Mouse (Mus musculus) liver, embryonic 11.5 days (tissue): ENCODE data around the gene Ppp4r2. TPM values are rescaled to one million over a fixed set of nuclear protein-coding genes. Genes with fewer than 3 reads are reported as not detected.

ENCODE experiments used
- ATAC-seq: fragments of 200-750 bp; cut with Nextera tagmentation; replicated peaks from 2 replicates; pipeline ENCODE4 v1.8.0; 2017; ENCODE audit warnings: moderate number of reproducible peaks, mild to moderate bottlenecking, moderate TSS enrichment, moderate library complexity; ENCODE audit not compliant: low FRiP score
- DNase-seq: peaks from one replicate; pipeline ENCODE4 v3.0.0-alpha.2; 2017; ENCODE audit warnings: low spot score
- H3K27ac ChIP-seq: fragments of 300-500 bp; sonication (generic); 2 replicates; pipeline ENCODE4 v1.5.1; 2014; ENCODE audit warnings: mild to moderate bottlenecking, low read depth, low read length, control low read depth
- H3K27me3 ChIP-seq: fragments of 300-500 bp; sonication (generic); replicated peaks from 2 replicates; pipeline ENCODE4 v1.6.1; 2014; ENCODE audit warnings: low read length, mixed read lengths; ENCODE audit not compliant: control insufficient read depth, insufficient read depth
- H3K36me3 ChIP-seq: fragments of 300-500 bp; sonication (generic); 2 replicates; pipeline ENCODE4 v1.6.1; 2014; ENCODE audit warnings: mild to moderate bottlenecking, low read length, moderate library complexity, mixed read lengths; ENCODE audit not compliant: control insufficient read depth, insufficient read depth
- H3K4me1 ChIP-seq: fragments of 300-500 bp; sonication (generic); replicated peaks from 2 replicates; pipeline ENCODE4 v1.6.1; 2014; ENCODE audit warnings: low read length, mixed read lengths; ENCODE audit not compliant: control insufficient read depth, insufficient read depth
- H3K4me2 ChIP-seq: fragments of 300-500 bp; sonication (generic); 2 replicates; pipeline ENCODE4 v1.6.1; 2014; ENCODE audit warnings: mild to moderate bottlenecking, control low read depth, moderate library complexity
- H3K4me3 ChIP-seq: fragments of 300-500 bp; sonication (generic); 2 replicates; pipeline ENCODE4 v1.5.1; 2014; ENCODE audit warnings: low read depth, low read length, control low read depth
- H3K9ac ChIP-seq: fragments of 300-500 bp; sonication (generic); 2 replicates; pipeline ENCODE4 v1.6.1; 2014; ENCODE audit warnings: low read depth, low read length, control low read depth
- H3K9me3 ChIP-seq: fragments of 300-500 bp; sonication (generic); 2 replicates; pipeline ENCODE4 v1.6.1; 2016; ENCODE audit warnings: low read length, inconsistent platforms, mixed read lengths; ENCODE audit not compliant: control insufficient read depth
- WGBS: fragments of 180-500 bp; shearing (Covaris S2); extraction: QIAGEN DNeasy Blood & Tissue Kit; methylation state at CpG from one replicate; pipeline ENCODE4 v1.1.7; 2014; 5-methylcytosine and 5-hydroxymethylcytosine counted together
- polyA plus RNA-seq: library from polyadenylated mRNA; unstranded; fragments of >200 nt; fragmentation: Nextera tagmentation; extraction: Ambion mirVana; gene quantifications from 2 replicates; pipeline ENCODE4 v1.2.1, GENCODE M21; 2014

Gene Ppp4r2
- polyA plus RNA-seq, 1 experiment from 2014 or later, result 25.0 TPM

- H3K4me2 ChIP-seq, result no peak overlapping the region
- ATAC-seq (no peak), DNase-seq (no peak)
- H3K27ac ChIP-seq, result no peak overlapping the region
- no peak overlapping the region for H3K9ac ChIP-seq
- no peak overlapping the region for H3K4me3 ChIP-seq
- no peaks in the 10 kb centered on the region for H3K27me3 ChIP-seq
- H3K36me3 ChIP-seq, result no peaks in the 10 kb centered on the region
- 78% methylated on average over 5 of the region's 5 CpGs for WGBS
- H3K4me1 ChIP-seq, result no peaks in the 10 kb centered on the region
- H3K9me3 ChIP-seq, result no peaks in the 10 kb centered on the region
Measured at GRCm38 (mm10) chr6:100904463-100904862, 71.0 kb downstream of the Ppp4r2 start.

GRCm38 (mm10) chr6:100910136-100910675 is 76.8 kb downstream of the Ppp4r2 start:
- no peaks in the 10 kb centered on the region for H3K9me3 ChIP-seq
- 83% methylated on average over 2 of the region's 2 CpGs for WGBS
- no peaks in the 10 kb centered on the region for H3K4me1 ChIP-seq
- H3K27ac ChIP-seq, result no peak overlapping the region
- no peaks in the 10 kb centered on the region for H3K27me3 ChIP-seq
- no peaks in the 10 kb centered on the region for H3K36me3 ChIP-seq
- ATAC-seq (no peak), DNase-seq (no peak)
- H3K9ac ChIP-seq, result no peak overlapping the region
- H3K4me3 ChIP-seq, result no peak overlapping the region
- H3K4me2 ChIP-seq, result no peak overlapping the region

Other genes with a start within 250 kb of the Ppp4r2 start
- 23.6 and 28.6 TPM in 2 replicates for gene Shq1, start 162.5 kb upstream of the Ppp4r2 start, polyA plus RNA-seq
- gene Gxylt2, start 128.9 kb upstream of the Ppp4r2 start, polyA plus RNA-seq, result 0.84 and 0.96 TPM in 2 replicates